Mouse (Mus musculus): ENCODE measurements at regions not wholly inside any gene's neighbourhood (a gene's known extent, or its start where the extent isn't known, plus 50 kb on each side); places are given as distances from the start of the nearest gene placed in this dataset.

- DNase-seq (ENCODE audit: low read depth): no peak
Observed at GRCm38 (mm10) chr10:70739348-70739966, 83.7 kb upstream of the Phyhipl start.

DNA sequence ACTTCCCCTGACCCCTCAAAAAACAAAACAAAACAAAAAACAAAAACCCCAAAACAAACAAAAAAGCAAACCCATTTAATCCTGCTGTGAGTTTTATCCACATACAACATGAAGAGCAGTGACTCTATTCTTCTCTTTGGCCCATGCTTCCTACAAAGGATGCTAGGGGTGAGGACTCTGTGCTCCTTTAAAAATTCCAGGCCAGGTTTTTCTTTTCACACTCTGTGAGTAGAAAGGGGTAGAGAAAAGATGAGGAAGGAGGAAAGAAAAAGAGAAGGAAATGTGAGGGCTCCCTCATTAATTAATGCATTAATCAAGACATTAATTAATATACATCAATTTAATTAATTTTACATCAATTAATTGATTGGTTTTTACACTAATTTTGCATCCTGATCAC is 82.9 kb upstream of the Phyhipl start:
- DNase-seq (ENCODE audit: low read depth): no peak

GRCm38 (mm10) chr10:70733956-70734355 is 78.2 kb upstream of the Phyhipl start:
- no peak for DNase-seq (ENCODE audit: low read depth)

- DNase-seq (ENCODE audit: low read depth): no peak
Observed at GRCm38 (mm10) chr10:70733478-70733877, 77.7 kb upstream of the Phyhipl start.

DNA sequence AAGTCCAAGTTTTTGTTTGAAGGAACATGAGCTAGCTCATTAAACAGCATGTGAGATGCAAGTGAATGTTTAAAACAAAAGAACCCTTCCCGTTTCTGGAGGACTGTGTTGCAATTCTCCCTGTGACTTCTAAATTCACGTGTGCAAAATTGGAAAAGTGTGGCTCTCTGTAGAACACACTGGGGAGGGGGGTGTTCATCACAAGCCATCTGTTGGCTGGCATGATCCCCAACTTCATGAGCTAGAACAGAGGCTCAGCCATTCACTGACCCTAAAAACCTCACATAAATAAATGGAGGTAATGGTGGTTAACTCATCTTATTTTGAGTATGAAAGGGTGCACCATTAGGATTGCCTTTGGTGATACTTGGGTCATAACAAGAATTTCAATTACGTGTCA is 69.3 kb upstream of the Phyhipl start:
- no peak for DNase-seq (ENCODE audit: low read depth)

- no peak for DNase-seq (ENCODE audit: low read depth)
Observed at GRCm38 (mm10) chr10:70722783-70723182, 67.0 kb upstream of the Phyhipl start.

- no peak for DNase-seq (ENCODE audit: low read depth)
Observed at GRCm38 (mm10) chr10:70722381-70722780, 66.6 kb upstream of the Phyhipl start.

- DNase-seq (ENCODE audit: low read depth): no peak
Observed at GRCm38 (mm10) chr10:70717464-70717863, 61.7 kb upstream of the Phyhipl start.

- peak; percentile 66 for DNase-seq (ENCODE audit: low read depth)
Observed at GRCm38 (mm10) chr10:70717025-70717424, 61.3 kb upstream of the Phyhipl start.

GRCm38 (mm10) chr10:70713306-70713705 is 57.5 kb upstream of the Phyhipl start:
- no peak for DNase-seq (ENCODE audit: low read depth)

DNA sequence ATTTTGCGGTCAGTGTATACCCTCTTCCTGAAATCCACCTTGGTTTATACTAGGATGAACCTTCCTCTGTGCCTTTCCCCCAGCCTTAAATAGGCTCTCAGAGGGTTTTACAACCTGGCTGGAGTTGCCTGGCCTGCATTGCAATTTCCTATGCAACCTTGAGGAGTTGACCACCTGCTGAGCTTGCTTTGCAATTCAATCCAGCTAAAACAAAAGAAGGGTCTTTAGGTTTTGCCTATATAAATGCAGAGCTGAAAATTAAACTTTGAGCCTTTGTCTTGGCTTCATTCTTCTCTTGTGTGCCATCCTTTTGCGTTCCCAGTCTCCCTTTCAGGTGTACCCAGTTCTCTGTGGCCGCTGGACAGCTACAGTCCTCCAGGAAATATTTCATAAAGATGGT is 53.0 kb upstream of the Phyhipl start:
- DNase-seq (ENCODE audit: low read depth): no peak
